Mouse (Mus musculus): ENCODE results near the gene Kremen1.

DNA sequence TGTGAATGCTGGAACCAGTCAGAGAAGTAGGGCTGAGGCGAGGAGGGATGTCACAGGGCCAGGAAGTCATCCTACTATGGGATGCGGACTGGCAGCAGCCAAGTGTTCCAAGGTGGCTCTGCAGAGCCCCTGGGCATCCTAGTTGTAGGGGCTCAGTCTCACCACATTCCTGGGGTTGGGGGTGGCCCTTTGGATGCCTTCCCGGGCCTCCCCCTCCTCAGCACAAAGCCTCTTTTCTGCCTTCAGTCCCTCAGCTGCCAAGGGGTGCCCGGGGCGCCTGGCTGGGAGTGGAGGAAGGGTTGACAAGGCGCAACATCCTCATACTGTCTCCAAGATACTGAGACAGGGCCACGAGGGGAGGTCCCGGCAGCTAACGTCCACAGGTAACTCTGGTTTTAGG lies 111.4 kb downstream of the Kremen1 start:
- TF ChIP-seq CTCF (IDR thresholded peaks at IDR 0.05; ENCODE audit: borderline replicate concordance, control insufficient read depth, extremely low read depth, insufficient read depth, low read length, poor library complexity) (no peak), POLR2A (IDR thresholded peaks at IDR 0.05; ENCODE audit: control insufficient read depth, extremely low read depth, insufficient read depth, low read length, poor library complexity) (no peak)
